In genomic region chr10:111510798-111511197, GRCm38 (mm10) we compare ENCODE assay signal across 15 mouse cellular contexts. TPM values are rescaled to one million over a fixed set of nuclear protein-coding genes. Genes with fewer than 3 reads are reported as not detected.
A peak's percentile ranks its signal among the peaks of the same experiment; 100 is the strongest.
DNase-seq lines count a peak whose midpoint lies in the region; ATAC-seq and TF ChIP-seq lines count a peak whose summit lies in the region.
"Had no signal": no experiment of that assay in that cellular context is flagged by ENCODE, and none has a peak within 500 bp of the region (broad histone marks: within the 10 kb centered on the region; RNA-seq: fewer than 3 reads in every experiment).

No protein-coding gene starts in this region.

- 53% methylated on average over 7 of the region's 7 CpGs for WGBS in kidney, adult 2 months
- WGBS in stomach, postnatal 0 days: 41% methylated on average over 7 of the region's 7 CpGs
- 63% methylated on average over 7 of the region's 7 CpGs for WGBS in midbrain, postnatal 0 days

- H3K4me1 ChIP-seq in kidney, adult 2 months (ENCODE audit: control insufficient read depth, insufficient read depth, low read length): peaks cover 8% of the 10 kb centered on the region; the same call in 1 of the 2 replicates
- H3K4me1 ChIP-seq in stomach, postnatal 0 days (replicated peaks; ENCODE audit: control insufficient read depth, insufficient read depth): 0 out of 2 replicates have a peak, but pooled peaks cover 3% of the 10 kb centered on the region
- no peaks in the 10 kb centered on the region for H3K4me1 ChIP-seq in midbrain, postnatal 0 days (ENCODE audit: insufficient read depth, low read length)

- H3K27me3 ChIP-seq in kidney, adult 2 months (replicated peaks; ENCODE audit: control insufficient read depth, insufficient read depth, low read length): no peaks in the 10 kb centered on the region
- H3K27me3 ChIP-seq in stomach, postnatal 0 days (ENCODE audit: control insufficient read depth, insufficient read depth, low read length): no peaks in the 10 kb centered on the region
- no peaks in the 10 kb centered on the region for H3K27me3 ChIP-seq in midbrain, postnatal 0 days (ENCODE audit: insufficient read depth, low read length)
- H3K27me3 ChIP-seq: embryonic facial prominence, embryonic 12.5 days; midbrain, embryonic 15.5 days; neural tube, embryonic 12.5 days had no signal

- no peak for TF ChIP-seq EP300 in stomach, postnatal 0 days (optimal IDR thresholded peaks at IDR 0.05)

- no peak overlapping the region for H3K4me2 ChIP-seq in stomach, postnatal 0 days (replicated peaks; ENCODE audit: low read depth)
- H3K4me2 ChIP-seq in midbrain, postnatal 0 days (ENCODE audit: low read depth, low read length, poor library complexity, severe bottlenecking): no peak overlapping the region
- H3K4me2 ChIP-seq: embryonic facial prominence, embryonic 12.5 days; liver, embryonic 11.5 days; midbrain, embryonic 15.5 days; neural tube, embryonic 12.5 days had no signal

- no peak overlapping the region for H3K9ac ChIP-seq in stomach, postnatal 0 days (ENCODE audit: low read length)
- H3K9ac ChIP-seq in midbrain, postnatal 0 days (replicated peaks; ENCODE audit: low read length, poor library complexity, severe bottlenecking): no peak overlapping the region
- H3K9ac ChIP-seq: embryonic facial prominence, embryonic 12.5 days; midbrain, embryonic 15.5 days; neural tube, embryonic 12.5 days had no signal

- TF ChIP-seq CTCF in kidney, adult 2 months (conservative IDR thresholded peaks at IDR 0.05; ENCODE audit: insufficient read depth, insufficient read length, low read depth, low read length): no peak
- no peak for TF ChIP-seq CTCF in stomach, postnatal 0 days (IDR thresholded peaks at IDR 0.05; ENCODE audit: low read depth)
- TF ChIP-seq CTCF in midbrain, postnatal 0 days (IDR thresholded peaks at IDR 0.05): no peak

- peak; percentile 39 for DNase-seq in kidney, adult 2 months
- no peak for DNase-seq in kidney, postnatal 10 days
- peak; percentile 22 for DNase-seq in lung, postnatal 14 days
- no peak for DNase-seq in lung, postnatal 10 days
- peak; percentile 65 to 66 for DNase-seq in adrenal gland, postnatal 36 days
- DNase-seq in stomach, postnatal 0 days (ENCODE audit: low spot score): no peak
- DNase-seq in midbrain, postnatal 0 days (ENCODE audit: low spot score): no peak
- DNase-seq: cerebellum, adult 11 months; cerebellum, postnatal 36 days; heart, postnatal 4 days had no signal

- no peak for TF ChIP-seq POLR2A in kidney, adult 2 months (IDR thresholded peaks at IDR 0.05; ENCODE audit: low read depth, low read length)

- ATAC-seq in stomach, postnatal 0 days (ENCODE audit: low FRiP score, low TSS enrichment): no peak
- ATAC-seq in midbrain, postnatal 0 days (ENCODE audit: low FRiP score): no peak
- ATAC-seq: inflammation-experienced regulatory T-cells, adult 6 months; midbrain, embryonic 15.5 days had no signal

- no peaks in the 10 kb centered on the region for H3K9me3 ChIP-seq in stomach, postnatal 0 days (ENCODE audit: control insufficient read depth, low read length)
- H3K9me3 ChIP-seq in midbrain, postnatal 0 days (ENCODE audit: low read length): no peaks in the 10 kb centered on the region
- H3K9me3 ChIP-seq: embryonic facial prominence, embryonic 12.5 days; midbrain, embryonic 15.5 days; neural tube, embryonic 12.5 days had no signal

- no peak overlapping the region for H3K4me3 ChIP-seq in kidney, adult 2 months (ENCODE audit: insufficient read depth, low read depth, low read length)
- H3K4me3 ChIP-seq in stomach, postnatal 0 days (ENCODE audit: low read depth, low read length): no peak overlapping the region
- no peak overlapping the region for H3K4me3 ChIP-seq in midbrain, postnatal 0 days (ENCODE audit: low read depth, low read length)
- H3K4me3 ChIP-seq: embryonic facial prominence, embryonic 12.5 days; midbrain, embryonic 15.5 days; neural tube, embryonic 12.5 days had no signal

- H3K36me3 ChIP-seq in kidney, adult 2 months (ENCODE audit: control insufficient read depth, insufficient read depth, low read length): no peaks in the 10 kb centered on the region
- H3K36me3 ChIP-seq in stomach, postnatal 0 days (ENCODE audit: control insufficient read depth, insufficient read depth, low read length): no peaks in the 10 kb centered on the region
- H3K36me3 ChIP-seq in midbrain, postnatal 0 days (ENCODE audit: insufficient read depth, low read length): no peaks in the 10 kb centered on the region
- H3K36me3 ChIP-seq: embryonic facial prominence, embryonic 12.5 days; midbrain, embryonic 15.5 days; neural tube, embryonic 12.5 days had no signal

- H3K27ac ChIP-seq in kidney, adult 2 months (ENCODE audit: insufficient read depth, low read depth, low read length): no peak overlapping the region
- H3K27ac ChIP-seq in stomach, postnatal 0 days (replicated peaks): peak overlapping the region; percentile 24; the same call in 1 of the 2 replicates
- H3K27ac ChIP-seq in midbrain, postnatal 0 days (ENCODE audit: low read depth, low read length): no peak overlapping the region
- H3K27ac ChIP-seq: midbrain, embryonic 15.5 days; neural tube, embryonic 12.5 days had no signal

RNA-seq across cellular contexts. Expression of gene Phlda1, which starts 4.7 kb away (rescaled TPM):
- 7.8 and 9.5 TPM in 2 replicates for polyA plus RNA-seq in kidney, adult 2 months (2012; rRNA removed)
- total RNA-seq in adrenal gland, postnatal 36 days (2021): 100 to 1,000 TPM; 120 to 126 TPM
- 29.6 and 32.3 TPM in 2 replicates for polyA plus RNA-seq in stomach, postnatal 0 days (2015; fragmentation: Nextera tagmentation; extraction: Ambion mirVana)
- 6.8 and 7.0 TPM in 2 replicates for total RNA-seq in midbrain, postnatal 0 days (2014; rRNA removed)
- polyA plus RNA-seq in midbrain, postnatal 0 days (2015; fragmentation: Nextera tagmentation; extraction: Ambion mirVana): 32.6 and 32.9 TPM in 2 replicates

RNA-seq across cellular contexts. Expression of gene Nap1l1, which starts 37.8 kb away (rescaled TPM):
- polyA plus RNA-seq in kidney, adult 2 months (2012; rRNA removed): 9.9 and 18.8 TPM in 2 replicates
- total RNA-seq in adrenal gland, postnatal 36 days (2021): 100 to 1,000 TPM; 140 to 149 TPM
- polyA plus RNA-seq in stomach, postnatal 0 days (2015; fragmentation: Nextera tagmentation; extraction: Ambion mirVana): 85.1 and 90.6 TPM in 2 replicates
- total RNA-seq in midbrain, postnatal 0 days (2014; rRNA removed): 57.1 and 83.3 TPM in 2 replicates
- 160 and 171 TPM in 2 replicates for polyA plus RNA-seq in midbrain, postnatal 0 days (2015; fragmentation: Nextera tagmentation; extraction: Ambion mirVana)

Comparison
In these comparisons a context has a peak if more than half of its experiments do, and no peak if none do; other contexts are left out.
1. DNase-seq: peak in kidney, adult 2 months (single experiment), lung, postnatal 14 days (single experiment) and adrenal gland, postnatal 36 days (2 of 2); none in kidney, postnatal 10 days (single experiment), lung, postnatal 10 days (single experiment), stomach, postnatal 0 days (single experiment) and midbrain, postnatal 0 days (single experiment).